Mouse (Mus musculus) heart, embryonic 11.5 days (tissue): ENCODE results near the gene Tarm1. TPM values are rescaled to one million over a fixed set of nuclear protein-coding genes. Genes with fewer than 3 reads are reported as not detected.

Source experiments
- ATAC-seq: fragments of 200-750 bp; cut with Nextera tagmentation; replicated peaks from 2 replicates; pipeline ENCODE4 v1.8.0; 2017; ENCODE audit warnings: moderate library complexity; ENCODE audit not compliant: insufficient number of reproducible peaks, low FRiP score, low TSS enrichment
- H3K27ac ChIP-seq: fragments of 300-500 bp; sonication (generic); 2 replicates; pipeline ENCODE4 v1.5.1; 2014; ENCODE audit warnings: mild to moderate bottlenecking, low read depth, low read length
- H3K27me3 ChIP-seq: fragments of 300-500 bp; sonication (generic); 2 replicates; pipeline ENCODE4 v1.6.1; 2014; ENCODE audit warnings: mild to moderate bottlenecking, low read length, mixed read lengths; ENCODE audit not compliant: control insufficient read depth, insufficient read depth
- H3K36me3 ChIP-seq: fragments of 300-500 bp; sonication (generic); 2 replicates; pipeline ENCODE4 v1.6.1; 2014; ENCODE audit warnings: mild to moderate bottlenecking, low read length, moderate library complexity, mixed read lengths; ENCODE audit not compliant: control insufficient read depth, insufficient read depth
- H3K4me1 ChIP-seq: fragments of 300-500 bp; sonication (generic); 2 replicates; pipeline ENCODE4 v1.6.1; 2014; ENCODE audit warnings: low read length; ENCODE audit not compliant: control insufficient read depth, insufficient read depth
- H3K4me2 ChIP-seq: fragments of 300-500 bp; sonication (generic); 2 replicates; pipeline ENCODE4 v1.6.1; 2014; ENCODE audit warnings: mild to moderate bottlenecking, moderate library complexity
- H3K4me3 ChIP-seq: fragments of 300-500 bp; sonication (generic); 2 replicates; pipeline ENCODE4 v1.5.1; 2014; ENCODE audit warnings: low read depth, low read length
- H3K9ac ChIP-seq: fragments of 300-500 bp; sonication (generic); 2 replicates; pipeline ENCODE4 v1.6.1; 2014; ENCODE audit warnings: mild to moderate bottlenecking, low read depth, low read length, moderate library complexity
- H3K9me3 ChIP-seq: fragments of 300-500 bp; sonication (generic); replicated peaks from 2 replicates; pipeline ENCODE4 v1.6.1; 2016; ENCODE audit warnings: low read length; ENCODE audit not compliant: control insufficient read depth
- WGBS: fragments of 180-500 bp; shearing (Covaris S2); extraction: QIAGEN DNeasy Blood & Tissue Kit; methylation state at CpG from one replicate; pipeline ENCODE4 v1.1.7; 2014; ENCODE audit not compliant: insufficient replicate concordance; 5-methylcytosine and 5-hydroxymethylcytosine counted together
- polyA plus RNA-seq: library from polyadenylated mRNA; unstranded; fragments of >200 nt; fragmentation: Nextera tagmentation; extraction: Ambion mirVana; gene quantifications from 2 replicates; pipeline ENCODE4 v1.2.1, GENCODE M21; 2014

The Tarm1 gene
- polyA plus RNA-seq, 1 experiment from 2014 or later: not detected

DNA sequence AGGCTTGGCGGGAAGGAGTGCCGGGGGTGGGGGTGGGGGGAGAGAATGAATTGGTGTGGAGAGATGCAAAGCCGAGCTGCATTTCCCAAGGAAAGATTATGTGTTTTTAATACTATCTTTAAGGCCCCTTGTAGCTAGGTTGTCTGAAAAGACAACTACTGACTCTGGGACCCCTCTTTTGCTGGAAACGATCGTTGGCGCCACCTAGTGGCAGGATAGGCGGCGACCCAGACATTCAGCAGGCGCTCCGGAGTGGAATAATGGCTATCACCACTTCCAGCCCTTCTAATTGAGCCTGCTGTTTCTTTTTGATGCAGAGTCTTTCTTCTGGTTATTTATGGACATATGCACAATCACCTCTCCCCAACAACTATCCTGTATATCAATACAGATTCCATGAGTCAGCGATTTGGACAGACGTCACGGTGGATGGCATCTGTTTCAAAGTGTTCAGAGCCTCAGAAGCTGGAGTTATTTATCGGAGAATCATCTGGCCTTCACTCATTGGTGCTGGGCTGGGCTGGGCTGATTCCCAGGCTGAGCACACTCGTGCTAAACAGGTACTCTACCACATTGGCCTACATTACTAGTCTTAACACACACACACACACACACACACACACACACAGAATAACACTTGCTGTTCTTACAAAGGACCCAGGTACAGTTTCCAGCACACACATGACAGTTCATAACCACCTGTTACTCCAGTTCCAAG lies 53.5 kb downstream of the Tarm1 start:
- peak; percentile 22; the same call in 1 of the 2 replicates for ATAC-seq
- H3K4me1 ChIP-seq: no peaks in the 10 kb centered on the region
- H3K27me3 ChIP-seq: no peaks in the 10 kb centered on the region; the same call in 1 of the 2 replicates
- H3K9me3 ChIP-seq: no peaks in the 10 kb centered on the region
- H3K4me3 ChIP-seq: no peak overlapping the region
- H3K4me2 ChIP-seq: no peak overlapping the region
- no peak overlapping the region for H3K27ac ChIP-seq
- H3K9ac ChIP-seq: no peak overlapping the region
- H3K36me3 ChIP-seq: no peaks in the 10 kb centered on the region
- 22% methylated on average over 15 of the region's 15 CpGs for WGBS

DNA sequence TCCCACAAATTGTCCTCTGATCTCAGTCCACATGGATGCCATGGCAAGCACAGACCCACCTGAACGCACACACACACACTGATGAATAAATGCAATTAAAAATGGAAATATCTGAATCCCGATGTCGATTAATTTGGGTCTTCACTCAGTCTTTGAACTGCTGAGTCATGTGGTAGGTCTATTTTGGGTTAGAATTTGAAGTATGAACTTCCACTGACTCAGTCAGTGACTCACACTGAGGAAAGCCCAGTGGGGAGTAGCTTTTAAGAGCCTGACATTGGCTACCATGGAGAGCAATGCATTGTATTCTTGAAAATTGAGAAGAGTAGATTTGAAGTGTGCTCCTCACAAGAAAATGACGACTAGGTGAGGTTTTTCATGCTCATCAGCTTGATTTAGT lies 55.4 kb downstream of the Tarm1 start:
- Histone ChIP-seq H3K9me3 (no peaks in the 10 kb centered on the region), H3K4me2 (no peak overlapping the region), H3K4me3 (no peak overlapping the region), H3K36me3 (no peaks in the 10 kb centered on the region), H3K4me1 (no peaks in the 10 kb centered on the region), H3K9ac (no peak overlapping the region), H3K27ac (no peak overlapping the region), H3K27me3 (no peaks in the 10 kb centered on the region; the same call in 1 of the 2 replicates)
- ATAC-seq: no peak
- WGBS: 75% methylated on average over 4 of the region's 4 CpGs

DNA sequence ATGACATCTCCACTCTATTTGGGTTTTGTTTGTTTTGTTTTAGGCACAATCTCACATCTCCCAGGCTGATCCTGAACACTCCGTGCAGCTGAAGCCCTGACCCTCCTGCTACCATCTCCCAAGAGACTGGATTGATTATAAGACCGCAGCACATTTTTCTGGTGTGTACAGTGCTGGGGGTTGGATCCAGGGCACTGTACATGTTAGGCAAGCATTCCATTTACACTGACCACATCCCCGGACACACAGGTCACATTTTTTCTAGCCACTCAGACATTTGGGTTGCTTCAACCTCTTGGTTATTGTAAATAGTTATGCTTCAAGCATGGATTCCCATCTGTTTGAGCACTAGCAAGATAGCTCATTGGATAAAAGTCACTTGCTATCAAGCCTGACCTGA lies 55.8 kb downstream of the Tarm1 start:
- no peaks in the 10 kb centered on the region; the same call in 1 of the 2 replicates for H3K27me3 ChIP-seq
- H3K9me3 ChIP-seq: no peaks in the 10 kb centered on the region
- 65% methylated on average over 3 of the region's 3 CpGs for WGBS
- no peak overlapping the region for H3K9ac ChIP-seq
- no peak for ATAC-seq
- H3K4me3 ChIP-seq: no peak overlapping the region
- no peaks in the 10 kb centered on the region for H3K36me3 ChIP-seq
- no peak overlapping the region for H3K4me2 ChIP-seq
- H3K27ac ChIP-seq: no peak overlapping the region
- no peaks in the 10 kb centered on the region for H3K4me1 ChIP-seq

DNA sequence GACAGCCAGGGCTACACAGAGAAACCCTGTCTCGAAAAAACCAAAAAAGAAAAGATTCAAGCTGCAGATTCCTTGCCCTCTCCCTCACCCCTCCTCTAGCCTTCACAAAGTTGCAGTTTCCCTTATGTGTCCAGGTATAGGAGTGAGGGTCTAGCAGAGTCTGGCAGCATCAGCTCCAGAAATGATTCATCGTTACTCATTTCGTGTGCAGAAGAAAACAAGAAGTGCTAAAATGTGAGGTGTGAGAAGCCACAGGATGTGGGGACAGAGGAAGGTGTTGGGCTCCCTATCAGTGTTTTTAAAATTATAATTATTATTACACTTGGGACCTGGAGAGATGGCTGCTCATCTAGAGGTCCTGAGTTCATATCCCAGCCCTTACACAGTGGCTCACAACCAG lies 57.7 kb downstream of the Tarm1 start:
- no peak overlapping the region for H3K27ac ChIP-seq
- no peak for ATAC-seq
- H3K27me3 ChIP-seq: no peaks in the 10 kb centered on the region
- 77% methylated on average over 3 of the region's 3 CpGs for WGBS
- H3K36me3 ChIP-seq: no peaks in the 10 kb centered on the region
- no peaks in the 10 kb centered on the region for H3K4me1 ChIP-seq
- H3K4me3 ChIP-seq: no peak overlapping the region
- H3K9me3 ChIP-seq: no peaks in the 10 kb centered on the region
- H3K4me2 ChIP-seq: no peak overlapping the region
- H3K9ac ChIP-seq: no peak overlapping the region

DNA sequence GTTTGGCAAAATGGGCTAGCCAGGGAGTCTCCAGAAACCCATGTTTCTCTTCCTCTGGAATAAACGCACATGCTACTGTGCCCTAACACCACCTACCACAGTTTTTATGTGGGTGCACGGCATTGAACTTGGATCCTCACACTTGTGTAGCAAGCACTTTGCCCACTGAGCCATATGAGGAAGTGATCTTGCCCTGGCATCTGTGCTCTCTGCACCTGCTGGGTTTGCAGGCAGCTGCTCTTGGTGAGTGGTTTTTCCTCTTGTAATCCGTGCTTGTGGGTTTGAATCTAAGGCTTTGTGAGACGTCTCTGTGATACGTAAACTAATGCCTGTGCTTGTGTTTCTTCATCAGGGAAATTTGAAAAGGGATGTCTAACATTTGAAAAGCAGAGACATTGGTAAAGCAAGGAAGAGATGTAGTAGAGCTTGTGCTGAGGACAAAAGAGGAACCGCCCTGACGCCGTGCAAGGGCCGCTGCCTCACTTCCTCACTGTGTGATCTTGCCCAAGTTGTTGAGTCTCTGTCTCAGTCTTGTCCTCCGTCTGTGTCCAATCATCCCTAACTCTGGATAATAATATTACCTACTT lies 59.9 kb downstream of the Tarm1 start:
- H3K27ac ChIP-seq: no peak overlapping the region
- no peak overlapping the region for H3K9ac ChIP-seq
- H3K4me1 ChIP-seq: no peaks in the 10 kb centered on the region
- no peaks in the 10 kb centered on the region for H3K27me3 ChIP-seq
- H3K36me3 ChIP-seq: no peaks in the 10 kb centered on the region
- WGBS: 81% methylated on average over 10 of the region's 10 CpGs
- H3K4me3 ChIP-seq: no peak overlapping the region
- no peak overlapping the region for H3K4me2 ChIP-seq
- no peak for ATAC-seq
- no peaks in the 10 kb centered on the region for H3K9me3 ChIP-seq

DNA sequence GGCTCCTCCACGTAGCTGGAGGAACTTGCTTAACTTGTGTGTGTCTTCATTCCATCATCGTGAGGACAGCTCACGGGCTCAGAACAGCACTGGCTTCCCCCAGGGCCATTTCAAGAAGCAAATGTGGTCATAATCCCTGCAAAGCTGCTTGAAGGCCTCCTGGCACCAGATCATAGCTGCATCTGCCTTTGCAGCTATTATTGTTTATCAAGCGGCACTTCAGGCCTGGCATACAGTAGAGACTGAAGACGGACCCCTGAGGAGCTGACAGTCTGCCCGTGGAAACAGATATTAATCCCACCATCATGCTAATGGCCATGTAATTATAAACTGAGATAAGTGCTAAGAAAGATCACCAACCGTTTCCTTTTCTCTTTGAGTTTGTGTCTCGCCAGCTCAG lies 61.9 kb downstream of the Tarm1 start:
- no peak for ATAC-seq
- Histone ChIP-seq H3K4me1 (no peaks in the 10 kb centered on the region), H3K27ac (no peak overlapping the region), H3K27me3 (no peaks in the 10 kb centered on the region), H3K4me3 (no peak overlapping the region), H3K9ac (no peak overlapping the region), H3K4me2 (no peak overlapping the region), H3K9me3 (no peaks in the 10 kb centered on the region), H3K36me3 (no peaks in the 10 kb centered on the region)
- 70% methylated on average over 8 of the region's 8 CpGs for WGBS

DNA sequence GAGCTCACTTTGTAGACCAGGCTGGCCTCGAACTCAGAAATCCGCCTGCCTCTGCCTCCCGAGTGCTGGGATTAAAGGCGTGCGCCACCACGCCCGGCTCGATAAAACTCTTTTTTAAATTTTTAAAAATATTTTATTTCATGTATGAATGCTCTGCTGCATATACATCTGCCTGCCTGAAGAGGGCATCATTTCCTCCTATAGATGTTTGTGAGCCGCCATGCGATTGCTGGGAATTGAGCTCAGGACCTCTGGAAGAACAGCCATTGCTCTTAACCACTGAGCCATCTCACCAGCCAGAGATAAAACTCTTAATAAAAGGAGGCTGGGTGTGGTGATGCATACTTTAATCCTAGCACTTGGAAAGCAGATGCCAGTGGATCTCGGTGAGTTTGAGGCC lies 62.4 kb downstream of the Tarm1 start:
- Histone ChIP-seq H3K27me3 (no peaks in the 10 kb centered on the region), H3K4me1 (no peaks in the 10 kb centered on the region), H3K27ac (no peak overlapping the region), H3K9ac (no peak overlapping the region), H3K9me3 (no peaks in the 10 kb centered on the region), H3K4me2 (no peak overlapping the region), H3K36me3 (no peaks in the 10 kb centered on the region), H3K4me3 (no peak overlapping the region)
- no peak for ATAC-seq
- whole genome bisulfite sequencing: 78% methylated on average over 10 of the region's 11 CpGs

DNA sequence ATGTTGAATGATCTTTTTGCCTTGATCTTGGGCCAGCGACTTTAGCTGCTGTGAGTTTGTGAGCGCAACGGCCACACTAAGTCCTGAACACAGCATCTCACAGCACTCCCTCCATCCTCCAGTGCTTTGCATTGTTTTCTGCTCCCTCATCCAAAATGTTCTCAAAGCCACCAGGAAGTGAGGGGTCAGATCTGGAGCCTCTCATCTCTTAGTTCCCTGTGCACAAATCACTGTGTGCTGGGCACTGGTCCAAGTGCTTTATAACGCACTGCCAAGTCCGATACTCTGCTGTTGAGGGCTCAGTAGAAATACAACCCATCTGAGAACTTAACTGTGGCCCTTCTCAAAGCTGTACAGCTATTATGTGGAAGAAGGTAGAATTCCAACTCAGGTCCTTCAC lies 64.5 kb downstream of the Tarm1 start:
- 69% methylated on average over 5 of the region's 5 CpGs for WGBS
- Histone ChIP-seq H3K27ac (no peak overlapping the region), H3K4me1 (no peaks in the 10 kb centered on the region), H3K9ac (no peak overlapping the region), H3K36me3 (no peaks in the 10 kb centered on the region), H3K9me3 (no peaks in the 10 kb centered on the region), H3K27me3 (no peaks in the 10 kb centered on the region), H3K4me3 (no peak overlapping the region), H3K4me2 (no peak overlapping the region)
- no peak for ATAC-seq
